Mouse (Mus musculus): ENCODE results near the gene Mgat4b.

- no peak for TF ChIP-seq CTCF (IDR thresholded peaks at IDR 0.05; ENCODE audit: insufficient read depth, low read depth, low read length)
- TF ChIP-seq POLR2A (IDR thresholded peaks at IDR 0.05; ENCODE audit: insufficient read depth, low read depth, low read length): no peak
These were observed 59.2 kb downstream of the Mgat4b start for GRCm38 (mm10) chr11:50269885-50270284.

All from olfactory bulb, adult 2 months (tissue).